Mouse (Mus musculus) urinary bladder, adult 2 months (tissue): ENCODE results near the gene Ppp1r8. TPM values are rescaled to one million over a fixed set of nuclear protein-coding genes. Genes with fewer than 3 reads are reported as not detected.

Source experiments
- DNase-seq: peaks from one replicate; pipeline ENCODE4 v3.0.0; 2022; ENCODE audit warnings: low spot score
- polyA plus RNA-seq: library from polyadenylated mRNA; depleted of rRNA; stranded (reverse); fragments of >200 nt; gene quantifications from 2 replicates; pipeline ENCODE4 v1.2.3, GENCODE M21; 2012; rRNA removed

The Ppp1r8 gene
- polyA plus RNA-seq, 1 experiment = 46.7 TPM

GRCm38 (mm10) chr4:132778562-132779201 is 64.3 kb downstream of the Ppp1r8 start:
- no peak for DNase-seq

Other genes starting within 250 kb of the Ppp1r8 start
- gene Eya3, start 204.2 kb downstream of the Ppp1r8 start, polyA plus RNA-seq = 17.3 and 17.6 TPM in 2 replicates
- gene Xkr8, start 110.6 kb downstream of the Ppp1r8 start, polyA plus RNA-seq = 3.9 and 6.0 TPM in 2 replicates
- 24.0 and 26.4 TPM in 2 replicates for gene Smpdl3b, start 85.9 kb downstream of the Ppp1r8 start, polyA plus RNA-seq
- 13.3 and 16.8 TPM in 2 replicates for gene Rpa2, start 74.8 kb downstream of the Ppp1r8 start, polyA plus RNA-seq
- 5.0 and 7.6 TPM in 2 replicates for gene Themis2, start 46.8 kb downstream of the Ppp1r8 start, polyA plus RNA-seq
- 76.3 and 100.0 TPM in 2 replicates for gene Stx12, start 41.3 kb upstream of the Ppp1r8 start, polyA plus RNA-seq
- 44.0 and 44.7 TPM in 2 replicates for gene Fam76a, start 79.4 kb upstream of the Ppp1r8 start, polyA plus RNA-seq
- 1.3 and 1.8 TPM in 2 replicates for gene Fgr, start 130.9 kb upstream of the Ppp1r8 start, polyA plus RNA-seq
- gene Ahdc1, start 168.1 kb upstream of the Ppp1r8 start, polyA plus RNA-seq = 5.3 and 13.3 TPM in 2 replicates